Mouse (Mus musculus) liver, embryonic 11.5 days (tissue): ENCODE data around the gene Hk2. TPM values are rescaled to one million over a fixed set of nuclear protein-coding genes. Genes with fewer than 3 reads are reported as not detected.

Experiments used
- ATAC-seq: fragments of 200-750 bp; cut with Nextera tagmentation; replicated peaks from 2 replicates; pipeline ENCODE4 v1.8.0; 2017; ENCODE audit warnings: moderate number of reproducible peaks, mild to moderate bottlenecking, moderate TSS enrichment, moderate library complexity; ENCODE audit not compliant: low FRiP score
- DNase-seq: peaks from one replicate; pipeline ENCODE4 v3.0.0-alpha.2; 2017; ENCODE audit warnings: low spot score
- H3K27ac ChIP-seq: fragments of 300-500 bp; sonication (generic); 2 replicates; pipeline ENCODE4 v1.5.1; 2014; ENCODE audit warnings: mild to moderate bottlenecking, low read depth, low read length, control low read depth
- H3K27me3 ChIP-seq: fragments of 300-500 bp; sonication (generic); replicated peaks from 2 replicates; pipeline ENCODE4 v1.6.1; 2014; ENCODE audit warnings: low read length, mixed read lengths; ENCODE audit not compliant: control insufficient read depth, insufficient read depth
- H3K36me3 ChIP-seq: fragments of 300-500 bp; sonication (generic); 2 replicates; pipeline ENCODE4 v1.6.1; 2014; ENCODE audit warnings: mild to moderate bottlenecking, low read length, moderate library complexity, mixed read lengths; ENCODE audit not compliant: control insufficient read depth, insufficient read depth
- H3K4me1 ChIP-seq: fragments of 300-500 bp; sonication (generic); replicated peaks from 2 replicates; pipeline ENCODE4 v1.6.1; 2014; ENCODE audit warnings: low read length, mixed read lengths; ENCODE audit not compliant: control insufficient read depth, insufficient read depth
- H3K4me2 ChIP-seq: fragments of 300-500 bp; sonication (generic); 2 replicates; pipeline ENCODE4 v1.6.1; 2014; ENCODE audit warnings: mild to moderate bottlenecking, control low read depth, moderate library complexity
- H3K4me3 ChIP-seq: fragments of 300-500 bp; sonication (generic); 2 replicates; pipeline ENCODE4 v1.5.1; 2014; ENCODE audit warnings: low read depth, low read length, control low read depth
- H3K9ac ChIP-seq: fragments of 300-500 bp; sonication (generic); 2 replicates; pipeline ENCODE4 v1.6.1; 2014; ENCODE audit warnings: low read depth, low read length, control low read depth
- H3K9me3 ChIP-seq: fragments of 300-500 bp; sonication (generic); 2 replicates; pipeline ENCODE4 v1.6.1; 2016; ENCODE audit warnings: low read length, inconsistent platforms, mixed read lengths; ENCODE audit not compliant: control insufficient read depth
- WGBS: fragments of 180-500 bp; shearing (Covaris S2); extraction: QIAGEN DNeasy Blood & Tissue Kit; methylation state at CpG from one replicate; pipeline ENCODE4 v1.1.7; 2014; 5-methylcytosine and 5-hydroxymethylcytosine counted together
- polyA plus RNA-seq: library from polyadenylated mRNA; unstranded; fragments of >200 nt; fragmentation: Nextera tagmentation; extraction: Ambion mirVana; gene quantifications from 2 replicates; pipeline ENCODE4 v1.2.1, GENCODE M21; 2014

Hk2 gene
- polyA plus RNA-seq, 1 experiment from 2014 or later: 29.0 TPM

DNA sequence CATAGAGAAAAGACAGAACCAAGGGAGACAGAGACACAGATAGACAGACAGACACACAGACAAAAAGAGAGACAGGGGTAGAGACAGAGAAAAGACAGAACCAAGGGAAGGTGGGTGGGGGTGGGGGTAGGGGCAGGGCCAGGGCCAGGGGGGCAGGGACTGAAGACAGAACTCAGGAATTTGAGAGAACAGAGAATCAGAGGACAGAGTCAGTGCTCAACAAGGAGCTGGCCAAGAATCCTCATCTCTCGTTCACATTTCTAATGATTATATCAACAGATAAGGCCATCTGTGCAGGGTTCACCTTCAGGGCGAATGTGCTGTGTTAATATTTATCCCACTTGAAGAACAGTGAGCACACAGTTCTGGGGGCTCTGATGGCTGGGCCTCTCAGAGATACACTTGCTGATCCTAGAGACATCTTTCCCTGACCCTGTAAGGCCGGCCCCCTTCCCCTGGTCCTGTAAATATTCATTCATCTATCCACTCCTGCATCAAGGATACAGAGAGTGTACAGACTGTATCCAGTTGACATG lies 24.0 kb upstream of the Hk2 start:
- WGBS: 45% methylated on average over 3 of the region's 3 CpGs

DNA sequence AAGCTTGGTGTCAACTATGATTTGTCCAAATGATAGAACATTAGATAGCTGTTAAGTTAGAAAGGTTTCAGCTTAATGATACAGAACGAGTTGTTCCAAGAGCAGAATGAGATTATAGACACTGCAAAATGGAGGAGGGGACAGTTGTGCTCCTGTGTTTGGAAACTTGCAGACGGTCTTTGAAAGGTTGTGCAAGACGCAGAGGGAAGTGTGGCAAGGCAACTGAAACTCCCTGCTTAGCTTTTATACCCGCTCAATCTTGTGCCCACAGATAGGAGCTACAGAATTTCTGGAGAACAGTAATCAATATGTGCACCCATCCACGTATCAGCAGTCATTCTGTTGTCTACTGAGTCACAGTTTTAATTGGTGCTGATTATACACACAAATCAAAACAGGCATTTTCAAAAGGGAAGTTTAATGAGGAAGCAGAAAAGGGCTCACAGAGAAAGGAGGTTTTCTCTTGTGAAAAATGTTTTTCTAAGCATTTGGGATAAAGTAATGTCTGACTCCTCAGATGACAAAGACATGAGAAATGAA lies 23.1 kb upstream of the Hk2 start:
- H3K4me1 ChIP-seq: peaks cover 4% of the 10 kb centered on the region
- no peaks in the 10 kb centered on the region for H3K36me3 ChIP-seq
- H3K4me2 ChIP-seq: no peak overlapping the region
- WGBS: 40% methylated on average over 5 of the region's 5 CpGs
- H3K9ac ChIP-seq: no peak overlapping the region
- no peak for DNase-seq
- H3K4me3 ChIP-seq: no peak overlapping the region
- ATAC-seq: no peak
- no peaks in the 10 kb centered on the region for H3K27me3 ChIP-seq
- no peak overlapping the region for H3K27ac ChIP-seq
- no peaks in the 10 kb centered on the region for H3K9me3 ChIP-seq

More for the DNA sequence above, 24.0 kb upstream of the Hk2 start:
- Histone ChIP-seq H3K27me3 (no peaks in the 10 kb centered on the region), H3K9ac (no peak overlapping the region), H3K27ac (peak overlapping the region; percentile 32; the same call in 1 of the 2 replicates), H3K9me3 (no peaks in the 10 kb centered on the region), H3K4me2 (no peak overlapping the region), H3K4me1 (peaks cover 4% of the 10 kb centered on the region), H3K36me3 (no peaks in the 10 kb centered on the region), H3K4me3 (no peak overlapping the region)
- no peak for ATAC-seq
- DNase-seq: no peak

DNA sequence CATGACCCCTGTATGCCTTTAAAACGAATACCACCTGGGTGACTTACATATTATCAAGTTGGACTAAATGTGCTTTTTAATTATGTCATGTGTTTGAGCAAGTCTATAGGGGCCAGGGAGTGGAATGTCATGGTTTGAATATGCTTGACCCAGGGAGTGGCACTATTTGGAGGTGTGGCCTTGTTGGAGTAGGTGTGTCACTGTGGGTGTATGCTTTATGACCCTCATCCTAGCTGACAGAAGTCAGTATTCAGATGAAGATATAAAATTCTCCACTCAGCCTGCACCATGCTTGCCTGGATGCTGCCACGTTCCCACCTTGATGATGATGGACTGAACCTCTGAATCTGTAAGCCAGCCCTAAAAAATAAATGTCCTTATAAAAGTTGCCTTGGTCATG lies 16.6 kb upstream of the Hk2 start:
- H3K27me3 ChIP-seq: no peaks in the 10 kb centered on the region
- ATAC-seq: no peak

GRCm38 (mm10) chr6:82783906-82784305 lies 9.7 kb upstream of the Hk2 start:
- Histone ChIP-seq H3K4me2 (no peak overlapping the region), H3K9me3 (no peaks in the 10 kb centered on the region), H3K4me3 (no peak overlapping the region), H3K27me3 (no peaks in the 10 kb centered on the region; the same call in 1 of the 2 replicates), H3K4me1 (no peaks in the 10 kb centered on the region; the same call in 1 of the 2 replicates), H3K27ac (no peak overlapping the region), H3K36me3 (no peaks in the 10 kb centered on the region), H3K9ac (no peak overlapping the region)
- DNase-seq (no peak), ATAC-seq (no peak)
- WGBS: 87% methylated on average over 4 of the region's 4 CpGs

More for the DNA sequence above, 16.6 kb upstream of the Hk2 start:
- Histone ChIP-seq H3K27ac (no peak overlapping the region), H3K36me3 (no peaks in the 10 kb centered on the region), H3K4me3 (no peak overlapping the region), H3K4me2 (no peak overlapping the region), H3K4me1 (no peaks in the 10 kb centered on the region), H3K9ac (no peak overlapping the region), H3K9me3 (no peaks in the 10 kb centered on the region)
- 73% methylated on average over 2 of the region's 2 CpGs for WGBS
- no peak for DNase-seq

- DNase-seq (no peak), ATAC-seq (no peak)
- H3K4me2 ChIP-seq: no peak overlapping the region
- no peak overlapping the region for H3K27ac ChIP-seq
- WGBS: 55% methylated on average over 8 of the region's 8 CpGs
- H3K9me3 ChIP-seq: no peaks in the 10 kb centered on the region
- H3K9ac ChIP-seq: no peak overlapping the region
- no peaks in the 10 kb centered on the region; the same call in none of the 2 replicates for H3K4me1 ChIP-seq
- no peak overlapping the region for H3K4me3 ChIP-seq
- H3K36me3 ChIP-seq: no peaks in the 10 kb centered on the region
- H3K27me3 ChIP-seq: no peaks in the 10 kb centered on the region; the same call in 1 of the 2 replicates
These were observed 6.6 kb upstream of the Hk2 start for GRCm38 (mm10) chr6:82780802-82781393.

DNA sequence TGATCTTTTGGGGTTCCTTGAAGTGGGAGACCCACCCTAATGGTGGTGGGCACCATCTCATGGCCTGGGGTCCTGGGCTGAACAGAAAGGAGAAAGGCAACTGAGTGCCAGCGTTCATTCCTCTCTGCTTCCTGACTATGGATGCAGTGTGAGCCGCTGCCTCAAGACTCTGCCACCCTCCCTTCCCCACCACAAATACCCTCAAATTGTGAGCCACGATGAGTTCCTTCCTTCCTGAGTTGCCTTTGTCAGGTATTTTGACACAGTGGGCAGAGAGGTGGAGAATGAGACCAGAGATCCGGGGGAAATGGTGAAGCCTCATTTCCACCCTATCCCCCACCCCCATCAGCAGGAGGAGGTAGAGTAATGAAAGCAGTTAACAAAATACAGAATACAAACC lies 6.1 kb upstream of the Hk2 start:
- Histone ChIP-seq H3K4me3 (no peak overlapping the region), H3K27ac (no peak overlapping the region), H3K36me3 (no peaks in the 10 kb centered on the region), H3K9ac (no peak overlapping the region), H3K9me3 (no peaks in the 10 kb centered on the region), H3K4me1 (no peaks in the 10 kb centered on the region; the same call in none of the 2 replicates), H3K27me3 (no peaks in the 10 kb centered on the region; the same call in 1 of the 2 replicates), H3K4me2 (no peak overlapping the region)
- no peak for ATAC-seq
- WGBS: 42% methylated on average over 4 of the region's 4 CpGs
- DNase-seq: no peak

DNA sequence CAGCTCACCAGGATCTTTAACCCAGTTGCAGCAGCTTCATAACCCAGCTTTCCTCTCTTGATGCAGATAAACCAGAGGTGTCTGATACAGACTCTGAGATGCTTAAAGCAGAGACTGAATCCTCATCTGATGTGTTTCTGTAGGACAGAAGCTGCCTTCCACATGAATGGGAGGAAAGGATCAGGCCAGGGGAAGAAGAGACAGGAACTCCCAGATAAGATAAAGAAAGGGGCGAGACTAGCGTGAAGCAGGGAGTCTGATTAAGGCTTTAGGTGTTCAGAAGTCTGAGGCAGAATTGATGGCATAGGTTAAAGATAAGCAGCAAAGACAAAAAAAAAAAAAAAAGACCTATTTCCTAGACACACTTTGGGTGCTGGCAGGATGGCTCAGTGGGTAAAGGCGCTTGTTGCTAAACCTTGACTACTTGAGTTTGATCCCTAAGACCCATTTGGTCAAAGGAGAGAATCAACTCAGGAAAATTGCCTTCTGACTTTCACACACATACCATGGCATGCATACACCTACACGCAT lies 2.9 kb upstream of the Hk2 start:
- H3K27ac ChIP-seq: no peak overlapping the region
- no peaks in the 10 kb centered on the region for H3K36me3 ChIP-seq
- H3K4me2 ChIP-seq: no peak overlapping the region
- H3K9ac ChIP-seq: no peak overlapping the region
- no peak overlapping the region for H3K4me3 ChIP-seq
- H3K9me3 ChIP-seq: no peaks in the 10 kb centered on the region
- H3K27me3 ChIP-seq: no peaks in the 10 kb centered on the region; the same call in 1 of the 2 replicates
- WGBS: 64% methylated on average over 4 of the region's 4 CpGs
- ATAC-seq: no peak
- H3K4me1 ChIP-seq: no peaks in the 10 kb centered on the region; the same call in none of the 2 replicates
- no peak for DNase-seq

- Histone ChIP-seq H3K4me2 (no peak overlapping the region; the same call in 1 of the 2 replicates), H3K4me1 (peaks cover 14% of the 10 kb centered on the region), H3K4me3 (no peak overlapping the region), H3K27me3 (no peaks in the 10 kb centered on the region; the same call in 1 of the 2 replicates), H3K9ac (no peak overlapping the region), H3K9me3 (no peaks in the 10 kb centered on the region), H3K27ac (no peak overlapping the region), H3K36me3 (no peaks in the 10 kb centered on the region)
- no peak for DNase-seq
- 69% methylated on average over 6 of the region's 6 CpGs for WGBS
- no peak for ATAC-seq
These were observed 1.1 kb upstream of the Hk2 start for GRCm38 (mm10) chr6:82775386-82775785.
